Mouse (Mus musculus) ES-E14 (cell line): ENCODE data around the gene Myom1. TPM values are rescaled to one million over a fixed set of nuclear protein-coding genes. Genes with fewer than 3 reads are reported as not detected.

ENCODE experiments used
- DNase-seq: peaks from one replicate; pipeline ENCODE4 v3.0.0-alpha.2; 2013; ENCODE audit warnings: low read depth, low spot score
- H3K27ac ChIP-seq: 2 replicates; pipeline ENCODE4 v1.5.1; 2012; ENCODE audit warnings: low read depth, mild to moderate bottlenecking, low read length, moderate library complexity, mixed read lengths; ENCODE audit not compliant: poor library complexity, insufficient read depth, severe bottlenecking
- H3K36me3 ChIP-seq: 2 replicates; pipeline ENCODE4 v1.6.1; 2012; ENCODE audit warnings: mild to moderate bottlenecking, low read length, moderate library complexity, mixed read lengths; ENCODE audit not compliant: control insufficient read depth, poor library complexity, insufficient read depth, severe bottlenecking
- H3K4me1 ChIP-seq, 2 experiments: fragments of 150-350 bp in 1 of 2; sonication (generic) in 1 of 2; 2 replicates each; pipeline ENCODE4 v1.6.1; 2012; ENCODE audit warnings: low read length in 2 of 2, mild to moderate bottlenecking in 1 of 2, mixed read lengths in 1 of 2; ENCODE audit not compliant: control insufficient read depth in 2 of 2, insufficient read depth in 2 of 2, poor library complexity in 1 of 2
- H3K4me3 ChIP-seq, 2 experiments: fragments of 150-350 bp in 1 of 2; sonication (generic) in 1 of 2; 2 replicates each; pipeline ENCODE4 v1.5.1; 2012; ENCODE audit warnings: low read length in 2 of 2, low read depth in 1 of 2, mild to moderate bottlenecking in 1 of 2, mixed read lengths in 1 of 2; ENCODE audit not compliant: insufficient read depth in 1 of 2, poor library complexity in 1 of 2, severe bottlenecking in 1 of 2
- H3K9ac ChIP-seq: 2 replicates; pipeline ENCODE4 v1.6.1; 2012; ENCODE audit warnings: low read depth, mild to moderate bottlenecking, low read length, mixed read lengths; ENCODE audit not compliant: poor library complexity, insufficient read depth, severe bottlenecking
- H3K9me3 ChIP-seq: fragments of 150-350 bp; sonication (generic); 2 replicates; pipeline ENCODE4 v1.6.1; 2012; ENCODE audit warnings: low read depth, mild to moderate bottlenecking, low read length; ENCODE audit not compliant: control insufficient read depth, insufficient read depth
- CHD2 ChIP-seq: IDR thresholded peaks from 2 replicates; pipeline ENCODE4 v1.6.1; 2014; ENCODE audit warnings: mild to moderate bottlenecking, low read depth, low read length, inconsistent platforms
- HCFC1 ChIP-seq: IDR thresholded peaks from 2 replicates; pipeline ENCODE4 v1.6.1; 2012; ENCODE audit warnings: low read length, inconsistent platforms, borderline replicate concordance; ENCODE audit not compliant: insufficient read depth
- MAFK ChIP-seq: IDR thresholded peaks from 2 replicates; pipeline ENCODE4 v1.6.1; 2014; ENCODE audit warnings: mild to moderate bottlenecking, low read depth, low read length, inconsistent platforms; ENCODE audit not compliant: insufficient read depth
- ZC3H11A ChIP-seq: IDR thresholded peaks from 2 replicates; pipeline ENCODE4 v1.6.1; 2012; ENCODE audit warnings: low read depth, mild to moderate bottlenecking, inconsistent platforms, low read length, borderline replicate concordance
- ZNF384 ChIP-seq: IDR thresholded peaks from 2 replicates; pipeline ENCODE4 v1.6.1; 2012; ENCODE audit warnings: low read depth, low read length, inconsistent platforms
- in situ Hi-C, 2 experiments: fragments of 600-800 bp; cut with MboI; formaldehyde crosslinking; loops; one replicate each; pipeline ENCODE4 v1.15.1; 2025; ENCODE audit warnings: low sequenced_read_pairs in 2 of 2, inconsistent platforms in 1 of 2; ENCODE audit not compliant: unreplicated experiment in 2 of 2
- total RNA-seq: library from RNA; depleted of rRNA; stranded (reverse); fragments of 300-350 nt; gene quantifications from 2 replicates; pipeline ENCODE4 v1.2.3, GENCODE M21; 2012

Gene Myom1
- total RNA-seq, 1 experiment: 3.3 TPM

- Histone ChIP-seq H3K4me1 (no peaks in the 10 kb centered on the region), H3K36me3 (no peaks in the 10 kb centered on the region), H3K4me3 (no peak overlapping the region), H3K27ac (no peak overlapping the region), H3K9ac (no peak overlapping the region), H3K9me3 (no peaks in the 10 kb centered on the region)
- TF ChIP-seq CHD2: no peak
- no peak for TF ChIP-seq HCFC1
- TF ChIP-seq MAFK: no peak
- no peak for TF ChIP-seq ZC3H11A
- no peak for TF ChIP-seq ZNF384
- DNase-seq: no peak
- in situ Hi-C loops: no loop called here
Observed at GRCm38 (mm10) chr17:71053134-71053708, 50.8 kb downstream of the Myom1 start.

GRCm38 (mm10) chr17:71055203-71055894 lies 52.9 kb downstream of the Myom1 start:
- no peak overlapping the region for H3K27ac ChIP-seq
- no peak for DNase-seq
- no peak overlapping the region for H3K4me3 ChIP-seq
- no peaks in the 10 kb centered on the region for H3K4me1 ChIP-seq
- in situ Hi-C loops: no loop called here
- no peak overlapping the region for H3K9ac ChIP-seq
- H3K9me3 ChIP-seq: no peaks in the 10 kb centered on the region
- H3K36me3 ChIP-seq: no peaks in the 10 kb centered on the region
- no peak for TF ChIP-seq HCFC1
- TF ChIP-seq ZNF384: no peak
- TF ChIP-seq CHD2: no peak
- TF ChIP-seq ZC3H11A: no peak
- TF ChIP-seq MAFK: no peak

- no peak for DNase-seq
- in situ Hi-C loops: no loop called here
- H3K4me3 ChIP-seq: no peak overlapping the region
- no peaks in the 10 kb centered on the region for H3K9me3 ChIP-seq
- no peaks in the 10 kb centered on the region for H3K36me3 ChIP-seq
- no peak for TF ChIP-seq HCFC1
- no peak for TF ChIP-seq ZC3H11A
- TF ChIP-seq ZNF384: no peak
- TF ChIP-seq MAFK: no peak
- no peak for TF ChIP-seq CHD2
- no peaks in the 10 kb centered on the region for H3K4me1 ChIP-seq
- H3K9ac ChIP-seq: no peak overlapping the region
- no peak overlapping the region for H3K27ac ChIP-seq
Observed at GRCm38 (mm10) chr17:71056405-71056804, 54.0 kb downstream of the Myom1 start.

DNA sequence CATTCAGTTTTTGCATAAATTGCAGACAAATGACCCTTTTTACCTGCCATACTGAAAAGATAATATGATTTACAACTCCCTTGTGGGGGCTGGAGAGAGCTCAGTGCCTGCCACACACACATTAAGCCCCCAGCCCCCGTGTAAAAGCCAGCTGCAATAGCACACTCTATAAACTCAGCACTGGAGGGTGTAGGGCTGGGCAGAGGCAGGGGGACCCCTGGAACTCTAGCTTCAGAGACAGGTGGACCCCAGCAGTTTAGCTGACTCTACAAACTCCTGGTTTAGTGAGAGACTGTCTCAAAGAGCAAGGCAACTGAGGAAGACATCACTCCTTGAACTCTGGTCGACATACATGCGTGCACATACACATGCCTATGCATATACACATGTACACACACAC lies 55.3 kb downstream of the Myom1 start:
- H3K36me3 ChIP-seq: no peaks in the 10 kb centered on the region
- H3K4me3 ChIP-seq: no peak overlapping the region
- no peaks in the 10 kb centered on the region for H3K4me1 ChIP-seq
- H3K9me3 ChIP-seq: no peaks in the 10 kb centered on the region
- H3K27ac ChIP-seq: no peak overlapping the region
- no peak for DNase-seq
- H3K9ac ChIP-seq: no peak overlapping the region
- in situ Hi-C loops: no loop called here
- no peak for TF ChIP-seq HCFC1
- TF ChIP-seq ZC3H11A: no peak

GRCm38 (mm10) chr17:71059213-71059612 lies 56.8 kb downstream of the Myom1 start:
- H3K9ac ChIP-seq: no peak overlapping the region
- H3K27ac ChIP-seq: no peak overlapping the region
- H3K9me3 ChIP-seq: no peaks in the 10 kb centered on the region
- H3K36me3 ChIP-seq: no peaks in the 10 kb centered on the region
- in situ Hi-C loops: no loop called here
- no peaks in the 10 kb centered on the region for H3K4me1 ChIP-seq
- DNase-seq: no peak
- H3K4me3 ChIP-seq: no peak overlapping the region
- TF ChIP-seq ZC3H11A: no peak
